Mouse (Mus musculus): ENCODE measurements around the gene Sertad1. TPM values are rescaled to one million over a fixed set of nuclear protein-coding genes. Genes with fewer than 3 reads are reported as not detected.

Gene Sertad1
- total RNA-seq, 2 experiments from 2014 or later: 6.8 to 7.5 TPM

Other genes starting within 250 kb of the Sertad1 start
- 1 to 10 TPM; 3.6 to 5.4 TPM for gene Numbl, start 228.5 kb upstream of the Sertad1 start, total RNA-seq (2021)
- gene Ltbp4, start 149.2 kb upstream of the Sertad1 start, total RNA-seq (2021): 10 to 100 TPM; 69.4 to 77.8 TPM
- 1 to 10 TPM in 1 of 2 experiments, under 1 TPM in 1; 1.00 to 3.1 TPM for gene Shkbp1, start 130.9 kb upstream of the Sertad1 start, total RNA-seq (2021)
- not detected for gene Gm20479, start 129.5 kb upstream of the Sertad1 start, total RNA-seq (2021)
- under 1 TPM in 1 of 2 experiments, not detected in 1; 0.05 TPM for gene Sptbn4, start 39.2 kb upstream of the Sertad1 start, total RNA-seq (2021)
- 10 to 100 TPM; 11.0 to 17.2 TPM for gene Blvrb, start 38.9 kb upstream of the Sertad1 start, total RNA-seq (2021)
- 1 to 10 TPM; 3.8 to 7.3 TPM for gene Sertad3, start 13.1 kb upstream of the Sertad1 start, total RNA-seq (2021)
- gene Prx, start 12.4 kb downstream of the Sertad1 start, total RNA-seq (2021): 10 to 100 TPM; 11.6 to 13.0 TPM
- gene Hipk4, start 36.4 kb downstream of the Sertad1 start, total RNA-seq (2021): under 1 TPM; 0.13 to 0.18 TPM
- 10 to 100 TPM; 14.9 to 15.0 TPM for gene Pld3, start 66.3 kb downstream of the Sertad1 start, total RNA-seq (2021)
- 100 to 1,000 TPM in 1 of 2 experiments, 10 to 100 TPM in 1; 88.3 to 110 TPM for gene 2310022A10Rik, start 66.3 kb downstream of the Sertad1 start, total RNA-seq (2021)
- gene Akt2, start 104.6 kb downstream of the Sertad1 start, total RNA-seq (2021): 100 to 1,000 TPM; 135 to 147 TPM
- not detected for gene Ttc9b, start 167.0 kb downstream of the Sertad1 start, total RNA-seq (2021)
- 10 to 100 TPM; 27.7 to 28.1 TPM for gene Map3k10, start 187.7 kb downstream of the Sertad1 start, total RNA-seq (2021)
- under 1 TPM; 0.49 to 0.75 TPM for gene Zfp607b, start 202.4 kb downstream of the Sertad1 start, total RNA-seq (2021)
- gene Zfp60, start 244.5 kb downstream of the Sertad1 start, total RNA-seq (2021): 1 to 10 TPM; 5.0 to 6.2 TPM

Data from gastrocnemius, postnatal 25 days (tissue).